Mouse (Mus musculus): ENCODE measurements around the gene Kcnh1.

Gene Kcnh1

DNA sequence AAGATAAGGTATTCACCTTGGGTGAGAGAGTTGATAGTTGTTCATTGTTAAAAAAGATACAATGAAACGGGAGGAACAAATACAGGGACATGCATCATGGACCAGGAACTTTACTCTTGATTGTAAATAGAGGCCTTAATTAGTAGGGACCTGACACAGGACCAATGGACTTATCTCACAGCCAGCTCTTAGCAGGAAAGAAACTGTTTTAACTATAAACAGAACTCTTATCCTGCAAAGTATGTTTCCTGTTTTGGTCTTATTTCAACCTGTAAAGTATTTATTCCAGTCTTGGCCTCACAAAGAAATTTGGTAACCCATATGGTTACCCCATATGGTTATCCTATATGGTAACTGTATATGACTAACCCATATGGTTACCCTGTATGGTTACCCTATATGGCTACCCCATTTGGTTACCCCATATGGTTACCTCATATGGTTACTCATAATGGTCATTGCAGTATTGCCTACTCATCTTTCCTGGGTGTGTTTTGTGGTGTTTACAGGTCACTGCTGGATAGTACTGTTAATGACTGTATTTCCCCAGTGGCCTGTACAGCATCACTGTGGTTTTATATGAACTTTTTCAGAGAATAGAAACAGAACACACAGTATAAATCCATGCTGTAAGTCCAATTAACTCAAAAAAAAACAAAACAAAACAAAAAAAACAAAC is 125.0 kb downstream of the Kcnh1 start:
- DNase-seq (ENCODE audit: low read depth, low spot score), result no peak

DNA sequence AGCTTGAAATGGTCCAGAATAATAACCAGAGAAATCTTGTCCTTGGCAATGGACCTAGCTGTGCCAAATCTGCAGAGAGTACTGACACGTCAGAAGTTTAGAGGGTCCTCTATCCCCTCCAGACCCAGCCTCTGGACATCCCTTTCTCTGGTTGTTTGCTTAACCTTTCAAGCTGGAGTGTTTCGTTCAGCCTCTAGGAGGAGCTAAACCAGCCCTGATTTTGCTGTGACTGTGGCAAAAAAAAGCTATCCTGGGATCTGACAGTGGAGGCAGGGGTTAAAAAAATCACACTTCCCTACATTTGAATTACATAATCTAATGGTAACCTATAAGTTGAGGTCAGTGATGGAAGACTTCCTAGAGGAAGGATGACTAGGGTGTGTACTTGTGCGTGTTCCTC is 133.6 kb downstream of the Kcnh1 start:
- no peak for DNase-seq (ENCODE audit: low read depth, low spot score)

DNA sequence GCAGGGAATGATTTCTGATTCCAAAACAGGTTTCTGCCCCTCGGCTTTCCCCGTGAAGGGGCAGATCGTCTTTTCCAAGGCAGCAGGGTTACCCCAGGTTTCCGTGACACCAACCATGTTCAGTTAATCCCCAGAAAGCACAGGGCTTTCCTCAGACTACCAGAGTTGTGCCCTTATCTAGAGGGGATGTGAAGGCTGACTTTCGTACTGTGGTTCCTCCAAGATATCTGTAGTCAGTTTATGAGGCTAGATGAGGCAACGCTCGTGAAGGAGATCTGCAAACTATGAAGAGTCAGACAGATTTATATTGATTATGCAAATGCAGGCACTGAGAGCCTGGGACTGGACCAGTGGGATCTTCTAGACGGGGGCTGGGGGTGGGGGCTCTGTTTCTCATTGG is 136.5 kb downstream of the Kcnh1 start:
- no peak for DNase-seq (ENCODE audit: low read depth, low spot score)

DNA sequence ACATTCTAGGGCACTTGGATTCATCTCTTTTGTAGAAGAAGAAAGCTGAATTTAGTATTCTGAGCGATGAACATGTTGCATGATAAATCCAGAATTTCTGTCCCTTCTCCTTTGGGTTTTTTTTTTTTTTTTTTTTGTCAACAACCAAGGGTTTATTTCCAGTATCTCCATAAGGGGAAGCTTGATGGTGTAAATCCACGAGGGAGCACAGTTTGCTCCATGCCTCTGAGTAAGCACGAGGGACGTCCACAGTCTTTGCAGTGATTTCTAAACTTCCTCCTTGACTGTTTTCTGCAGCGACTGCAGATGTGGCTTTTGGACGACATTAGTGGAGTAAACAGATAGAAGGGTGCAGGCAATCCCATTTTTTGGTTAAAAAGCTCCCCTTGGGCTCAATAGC is 140.6 kb downstream of the Kcnh1 start:
- no peak for DNase-seq (ENCODE audit: low read depth, low spot score)

DNA sequence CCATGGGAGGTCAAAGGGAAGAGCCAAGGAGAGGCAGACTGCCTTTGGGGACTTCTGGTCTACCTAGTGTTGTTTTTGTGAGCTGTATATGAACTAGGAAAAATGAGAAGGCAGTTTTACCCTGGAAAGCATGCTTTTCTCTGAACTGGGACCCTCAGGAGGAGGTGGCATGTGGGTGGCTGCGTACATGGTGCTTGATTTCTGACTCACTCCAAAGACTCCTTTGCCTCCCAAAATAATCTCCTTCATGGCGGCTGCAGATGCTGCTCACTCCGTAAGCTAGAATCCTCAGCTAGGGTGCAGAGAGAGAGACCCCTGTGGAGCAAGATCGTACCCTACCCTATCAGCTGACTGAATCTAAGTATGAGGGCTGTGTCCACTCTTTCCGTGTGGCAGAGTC is 145.5 kb downstream of the Kcnh1 start:
- no peak for DNase-seq (ENCODE audit: low read depth, low spot score)

DNA sequence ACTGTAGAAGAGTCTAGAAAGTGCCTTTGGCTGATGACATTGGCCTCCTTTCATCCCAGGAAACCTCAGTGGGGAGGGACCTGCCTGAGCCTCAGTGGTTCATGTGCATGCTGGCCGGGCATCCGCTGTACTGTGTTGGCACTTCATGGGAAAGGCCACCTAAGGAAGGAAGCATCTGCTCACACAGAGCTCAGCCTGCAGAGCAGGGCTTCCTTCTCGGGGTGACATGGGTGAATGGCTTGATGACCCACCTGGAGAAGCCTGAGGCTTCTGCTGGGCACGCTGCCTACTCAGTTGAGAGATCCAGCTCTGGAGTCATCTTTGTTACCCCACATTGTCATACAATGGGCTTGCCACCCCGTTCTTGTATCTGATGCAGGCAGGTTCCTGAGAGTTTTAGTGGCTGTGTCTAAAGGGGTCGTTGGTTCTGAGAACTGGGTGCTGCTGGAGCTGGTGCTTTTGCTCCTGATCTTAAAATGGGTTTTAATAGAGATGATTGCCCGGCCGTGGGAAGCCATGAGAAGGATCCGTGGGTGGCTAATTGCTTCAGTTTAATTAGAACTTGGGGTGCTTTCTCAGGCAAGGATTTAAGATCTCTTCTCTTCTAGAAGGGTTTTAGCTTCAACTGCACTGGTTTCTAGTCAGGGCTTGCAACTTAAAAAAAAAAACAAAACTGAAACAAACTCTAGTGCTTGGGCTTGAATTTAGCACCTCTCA is 148.9 kb downstream of the Kcnh1 start:
- no peak for DNase-seq (ENCODE audit: low read depth, low spot score)

DNA sequence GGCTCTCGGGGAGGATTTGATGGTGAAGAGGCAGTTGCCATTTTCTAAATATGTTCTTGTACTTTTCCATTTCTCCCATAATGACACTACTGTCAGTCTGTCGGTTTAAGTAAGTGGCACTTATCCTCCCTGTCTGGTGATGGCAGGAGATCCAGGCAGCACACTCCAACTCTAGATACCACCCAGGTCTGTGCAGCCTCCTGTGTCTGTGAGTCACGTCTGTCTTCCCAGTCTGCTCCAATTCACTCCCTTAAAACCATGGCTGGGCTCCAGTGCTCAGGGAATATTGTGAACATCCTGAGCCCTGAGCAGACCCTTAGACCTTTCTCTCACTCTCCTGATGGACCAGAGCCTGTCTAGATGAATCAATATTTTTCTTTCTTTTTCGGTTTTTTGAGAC is 151.2 kb downstream of the Kcnh1 start:
- no peak for DNase-seq (ENCODE audit: low read depth, low spot score)

DNA sequence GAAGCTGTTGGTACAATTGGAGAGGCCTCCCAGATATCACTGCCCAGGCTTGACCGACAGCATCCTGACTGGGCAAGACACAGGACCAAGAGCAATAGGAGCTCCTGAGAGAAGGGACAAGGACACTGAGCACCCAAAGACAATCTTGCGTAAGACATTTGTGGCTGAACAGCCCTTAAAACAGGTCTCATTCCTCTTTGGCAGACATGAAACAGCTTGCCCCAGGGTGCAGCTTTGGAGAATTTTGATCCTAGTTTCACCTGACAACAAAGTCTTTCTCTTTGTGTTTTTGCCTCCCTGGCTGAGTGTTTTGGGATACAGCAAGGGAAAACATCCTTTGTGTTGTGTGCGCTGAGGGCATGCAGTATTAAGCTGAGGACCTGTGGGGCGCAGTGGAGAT is 153.4 kb downstream of the Kcnh1 start:
- no peak for DNase-seq (ENCODE audit: low read depth, low spot score)

DNA sequence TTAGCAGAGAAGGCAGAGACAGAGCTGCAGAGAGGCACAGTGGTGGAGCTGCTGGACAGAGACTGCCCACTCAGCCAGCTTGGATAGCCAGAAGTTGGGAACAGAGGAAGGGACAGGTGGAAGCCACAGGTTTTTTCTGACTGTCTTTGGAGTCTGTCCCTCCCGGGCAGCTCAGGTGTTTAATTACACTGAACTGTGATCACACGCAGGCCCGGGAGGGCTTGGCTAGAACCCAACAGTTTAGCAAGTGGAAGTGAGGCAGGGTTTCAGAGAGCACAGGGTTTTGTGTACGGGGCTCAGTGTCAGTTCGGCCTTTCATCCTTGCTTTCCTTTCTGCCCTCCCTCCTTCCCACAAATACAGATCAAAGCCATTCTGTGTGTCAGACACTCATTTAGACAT is 156.8 kb downstream of the Kcnh1 start:
- DNase-seq (ENCODE audit: low read depth, low spot score), result no peak

DNA sequence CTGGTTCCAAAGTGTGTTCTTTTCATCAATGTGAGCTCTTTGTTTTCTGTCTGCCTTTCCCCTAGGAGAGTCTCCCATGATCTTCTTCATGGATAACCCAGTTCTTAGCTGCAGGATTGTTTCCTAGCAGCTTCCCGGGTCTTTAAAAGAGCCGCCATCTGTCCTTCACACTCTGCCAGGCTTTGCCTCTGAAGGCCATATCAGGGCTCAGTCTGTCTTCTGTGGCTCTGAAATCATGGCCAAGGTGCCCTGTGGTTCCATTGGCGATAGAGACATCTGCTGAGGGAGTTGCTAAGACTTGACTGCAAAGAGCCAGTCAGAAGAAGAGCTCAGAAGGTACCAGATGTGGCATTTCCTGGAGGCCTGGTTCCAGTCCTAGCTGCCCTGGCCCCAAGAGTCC is 165.7 kb downstream of the Kcnh1 start:
- DNase-seq (ENCODE audit: low read depth, low spot score), result no peak

DNA sequence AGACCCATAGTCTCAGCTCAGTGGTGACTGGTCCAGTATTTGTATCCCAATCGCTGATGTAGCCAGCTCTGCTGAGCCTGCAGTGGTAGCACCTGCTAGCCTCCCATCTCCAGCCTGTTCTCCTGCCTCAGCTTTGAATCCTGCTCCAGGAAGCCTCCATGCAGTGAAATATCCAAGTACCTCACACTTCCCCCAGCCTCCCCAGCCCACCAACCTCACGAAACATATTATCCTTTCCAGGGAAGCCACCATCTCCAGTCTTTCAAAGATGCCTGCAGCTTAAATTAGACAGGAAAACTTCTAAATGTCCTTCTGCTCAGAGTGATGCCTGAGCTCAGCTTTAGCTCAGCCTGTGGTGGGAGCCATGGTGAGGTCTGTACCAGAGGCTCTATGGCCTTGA is 168.6 kb downstream of the Kcnh1 start:
- no peak for DNase-seq (ENCODE audit: low read depth, low spot score)

DNA sequence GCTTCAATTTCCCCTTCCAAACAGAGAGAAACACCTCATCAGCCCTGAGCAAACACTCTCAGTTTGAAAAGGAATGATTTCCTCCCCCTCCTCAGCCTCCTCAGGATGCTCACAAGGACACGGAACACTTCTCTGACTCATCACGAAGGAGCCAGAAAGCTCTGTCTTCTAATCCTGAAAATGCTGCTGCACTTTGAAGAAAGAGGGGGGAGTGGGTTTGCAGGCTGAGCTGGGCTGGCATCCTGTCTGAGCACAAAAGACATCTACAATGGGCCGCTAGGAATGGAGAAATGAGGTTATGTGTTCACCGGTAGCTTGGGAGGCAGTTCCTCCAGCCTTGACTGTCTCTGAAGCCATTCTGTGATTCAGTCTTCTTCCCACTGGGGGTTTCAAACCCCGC is 177.8 kb downstream of the Kcnh1 start:
- no peak for DNase-seq (ENCODE audit: low read depth, low spot score)

DNA sequence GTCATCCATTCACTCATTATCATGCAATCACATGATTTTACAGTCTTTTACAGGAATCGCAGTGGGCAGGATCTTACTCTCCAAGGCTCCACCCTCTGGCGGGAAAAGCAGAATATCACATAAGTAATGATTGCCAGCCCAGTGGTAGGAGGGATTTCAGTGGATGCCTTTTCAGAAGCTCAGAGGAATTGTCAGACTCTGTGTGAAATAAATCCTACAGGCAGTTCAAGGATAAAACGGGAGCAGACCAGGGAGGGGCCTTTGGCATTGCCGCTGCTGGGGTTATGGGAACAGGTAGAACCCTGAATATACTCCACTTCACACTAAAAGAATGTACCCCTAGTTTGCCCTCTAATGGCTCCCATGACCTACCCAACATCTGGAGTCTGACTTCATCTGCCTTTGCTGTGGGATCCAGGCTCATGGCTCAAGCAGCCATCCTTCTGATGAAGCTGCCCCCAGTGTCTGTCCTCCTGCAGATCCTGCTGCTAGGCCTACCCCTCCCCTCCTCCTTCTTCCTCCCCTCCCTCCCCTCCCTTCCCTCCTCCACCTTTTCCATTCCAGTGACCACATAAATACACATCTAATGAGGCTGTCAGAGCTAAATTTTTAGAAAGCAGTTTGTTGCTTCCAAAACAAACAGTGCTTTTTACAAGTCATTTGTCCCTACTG is 181.5 kb downstream of the Kcnh1 start:
- no peak for DNase-seq (ENCODE audit: low read depth, low spot score)

DNA sequence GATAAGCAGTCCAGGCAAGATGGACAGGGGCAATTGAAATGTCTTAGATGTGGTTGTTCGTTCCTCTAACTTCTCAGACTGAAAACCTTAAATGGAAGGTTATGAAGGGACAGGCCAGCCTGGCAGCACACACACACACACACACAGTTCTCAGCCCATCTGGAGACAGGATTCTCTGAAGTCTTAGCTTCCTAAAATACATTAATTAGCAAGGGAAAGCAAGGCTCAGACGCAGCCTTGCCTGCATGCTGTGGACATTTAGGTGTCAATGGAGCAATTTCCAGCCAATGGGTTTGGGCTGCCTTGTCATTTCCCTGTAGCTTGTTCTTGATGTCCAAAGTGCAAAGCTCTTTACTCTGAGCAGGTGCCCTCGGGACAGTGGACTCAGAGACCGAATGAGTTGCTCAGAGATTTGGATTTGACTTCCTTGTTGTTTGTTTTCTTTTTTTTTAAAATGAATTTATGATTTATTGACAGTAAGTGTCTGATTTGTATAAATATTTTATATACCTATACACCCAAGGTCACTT is 188.0 kb downstream of the Kcnh1 start:
- DNase-seq (ENCODE audit: low read depth, low spot score), result no peak

DNA sequence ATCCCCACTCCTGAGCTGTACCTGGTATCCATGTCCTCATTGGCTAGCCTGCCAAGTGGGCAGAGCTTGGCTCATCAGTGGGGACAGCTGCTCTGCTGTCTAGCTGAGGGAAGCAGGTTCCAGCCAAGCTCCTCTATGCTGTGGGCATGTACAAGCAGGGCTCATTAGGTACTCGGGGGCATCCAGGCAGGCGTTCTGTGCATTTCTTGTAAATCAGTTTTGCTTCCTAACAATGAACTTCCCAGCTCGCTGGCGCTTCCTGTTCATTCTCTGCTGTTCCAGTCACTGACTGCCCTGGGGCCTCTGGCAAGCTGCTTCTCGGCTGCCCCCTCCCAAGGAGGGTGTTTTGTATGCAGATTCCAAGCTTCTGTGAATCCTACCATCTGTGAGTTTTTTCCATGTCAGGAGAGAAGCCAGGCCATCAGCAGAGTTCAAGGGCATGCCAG is 190.0 kb downstream of the Kcnh1 start:
- no peak for DNase-seq (ENCODE audit: low read depth, low spot score)

DNA sequence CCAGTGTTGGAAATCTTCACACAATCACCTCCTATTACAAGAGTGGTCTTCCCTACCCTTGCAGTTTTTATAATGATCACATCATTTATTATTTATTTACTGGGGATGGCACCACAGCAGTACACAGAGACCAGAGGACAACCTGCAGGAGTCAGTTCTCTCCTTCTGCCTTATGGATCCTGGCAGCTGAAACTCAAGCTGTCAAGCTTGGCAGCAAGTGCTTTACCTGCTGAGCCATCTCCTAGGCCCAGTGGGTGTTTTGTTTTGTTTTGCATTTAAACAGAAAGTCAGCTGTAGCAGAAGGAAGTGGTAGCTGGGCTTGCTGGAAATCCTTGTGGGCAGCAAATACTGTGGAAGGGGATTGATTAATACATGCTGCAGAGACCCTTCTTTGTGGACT is 197.1 kb downstream of the Kcnh1 start:
- no peak for DNase-seq (ENCODE audit: low read depth, low spot score)

DNA sequence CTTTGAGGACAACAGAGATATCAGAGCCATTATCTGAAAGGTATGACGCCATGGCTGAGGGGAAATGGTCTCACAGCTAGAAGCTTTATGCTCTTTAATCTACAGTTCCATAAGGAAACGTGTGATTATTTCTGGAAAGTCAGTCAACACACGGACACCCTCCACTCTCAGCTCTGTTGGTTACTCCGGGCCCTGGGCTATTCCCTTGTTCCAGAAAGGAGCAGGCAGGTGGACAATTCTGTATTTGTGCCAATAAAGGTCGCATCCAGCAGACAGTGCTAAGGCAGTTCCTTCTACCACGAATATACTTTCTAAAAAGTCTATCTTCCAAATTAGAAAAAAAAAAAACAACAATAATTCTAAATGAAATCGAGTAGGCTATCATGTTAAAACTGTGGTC is 200.5 kb downstream of the Kcnh1 start:
- no peak for DNase-seq (ENCODE audit: low read depth, low spot score)

DNA sequence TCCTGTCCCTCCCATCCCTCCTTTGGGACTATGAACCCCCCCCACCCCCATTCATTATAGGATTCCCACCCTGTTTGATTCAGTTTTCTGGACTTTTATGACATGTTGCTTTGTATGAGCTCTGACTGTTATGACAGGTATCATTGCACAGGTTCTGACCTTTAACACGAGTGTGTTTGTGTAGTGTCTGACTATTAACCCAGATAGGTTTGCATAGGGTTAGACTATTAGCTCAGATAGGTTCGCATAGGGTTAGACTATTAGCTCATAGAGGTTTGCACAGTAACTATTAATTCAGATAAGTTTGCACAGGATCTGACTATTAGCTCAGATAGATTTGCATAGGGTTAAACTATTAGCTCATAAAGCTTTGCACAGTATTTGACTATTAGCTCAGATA is 201.7 kb downstream of the Kcnh1 start:
- DNase-seq (ENCODE audit: low read depth, low spot score), result no peak

DNA sequence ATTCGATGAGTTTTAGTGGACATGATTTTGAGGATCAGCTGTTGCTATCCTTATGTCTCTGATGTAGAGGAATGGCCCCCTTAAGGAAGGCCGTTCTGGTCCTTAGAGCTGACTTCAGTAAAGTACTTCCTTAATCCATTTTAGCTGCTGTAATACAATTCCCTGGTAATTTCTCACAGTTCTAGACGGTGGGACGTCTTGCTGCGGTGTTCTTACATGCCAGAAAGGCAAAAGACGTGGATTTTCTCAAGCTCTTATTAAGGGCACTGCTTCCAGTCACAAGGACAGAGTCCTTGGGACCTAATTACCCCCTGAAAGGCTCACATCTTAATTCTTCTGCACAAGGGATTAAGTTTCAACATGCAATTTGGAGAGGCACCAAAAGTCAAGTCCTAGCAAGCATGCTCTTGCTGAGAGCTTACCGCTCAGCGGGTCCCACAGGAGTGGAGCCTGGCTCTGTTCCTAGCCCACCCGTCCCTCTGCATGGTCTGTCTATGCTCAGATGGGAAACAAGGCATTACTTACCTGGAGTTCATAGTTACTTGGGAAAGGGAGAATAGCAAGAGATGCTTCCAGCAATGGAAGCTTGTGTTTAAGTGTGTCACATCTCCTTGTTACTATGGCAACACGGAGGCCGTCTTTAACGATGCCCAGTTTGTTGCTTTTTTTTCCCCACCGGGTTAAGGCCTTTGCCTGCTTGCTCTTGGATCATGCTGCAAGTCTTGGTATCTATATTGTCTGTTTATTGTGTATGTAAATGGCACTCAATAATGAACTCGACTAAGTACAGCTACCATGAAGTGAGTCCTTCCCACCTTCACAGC is 209.3 kb downstream of the Kcnh1 start:
- no peak for DNase-seq (ENCODE audit: low read depth, low spot score)

DNA sequence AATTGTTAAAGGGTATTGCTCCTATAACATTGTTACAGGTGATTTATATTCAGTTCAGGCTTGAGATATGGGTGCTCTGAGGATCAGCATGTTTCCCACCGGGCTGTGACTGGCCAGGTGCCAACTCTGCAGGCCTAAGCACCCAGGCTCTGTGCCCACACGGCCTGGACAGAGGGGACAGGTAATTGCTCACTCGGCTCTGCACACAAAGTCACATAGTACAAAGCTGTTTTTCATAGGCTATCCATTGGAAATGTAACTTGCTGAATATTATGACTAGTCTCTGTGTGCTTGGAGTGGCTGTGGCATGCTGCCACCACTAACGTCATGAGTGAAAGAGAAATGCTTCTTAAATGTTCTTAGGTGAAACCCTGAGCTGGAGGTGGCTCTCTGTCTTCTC is 210.4 kb downstream of the Kcnh1 start:
- no peak for DNase-seq (ENCODE audit: low read depth, low spot score)

DNA sequence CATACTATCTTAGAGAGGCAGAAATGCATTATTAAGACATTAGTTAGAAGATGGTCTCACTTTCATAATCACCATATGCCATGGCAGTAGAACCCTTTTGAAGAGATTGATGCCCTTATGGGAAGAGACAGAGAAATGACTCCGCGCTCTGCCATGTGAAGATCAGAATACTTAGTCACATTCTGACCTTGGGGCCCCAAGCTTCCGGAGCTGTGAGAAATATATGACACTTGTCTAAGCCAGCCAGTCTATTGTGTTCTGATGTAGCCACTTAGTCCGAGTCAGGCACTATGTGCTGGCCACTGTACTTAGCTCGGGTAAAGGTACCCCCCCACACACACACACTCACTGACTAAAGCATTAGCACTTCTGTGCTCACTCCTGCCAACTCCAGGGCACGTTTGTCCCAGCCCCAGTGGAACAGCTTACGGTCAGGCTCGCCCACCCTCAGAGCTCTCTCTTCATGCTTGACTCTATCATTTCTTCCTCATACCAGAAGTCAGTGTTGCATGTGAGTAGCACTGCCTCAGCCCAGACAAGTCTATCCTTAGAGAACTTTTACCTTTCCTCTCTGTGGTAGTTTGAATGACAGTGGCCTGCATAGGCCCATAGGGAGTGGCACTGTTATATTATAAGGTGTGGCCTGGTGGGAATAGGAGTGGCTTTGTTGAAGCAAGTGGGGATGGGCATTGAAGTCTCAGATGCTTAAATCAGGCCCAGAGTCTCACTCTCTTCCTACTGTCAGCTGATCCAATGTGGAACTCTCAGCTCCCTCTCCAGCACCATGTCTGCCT is 212.5 kb downstream of the Kcnh1 start:
- DNase-seq (ENCODE audit: low read depth, low spot score), result no peak

All from CD4-positive, CD25-positive, alpha-beta regulatory T cell, adult 2 months (primary cell).